Mouse (Mus musculus) induced T-regulatory cell, adult 2 months (primary cell): Measurements from ENCODE around the gene Cdc34.
A peak's percentile ranks its signal among the peaks of the same experiment; 100 is the strongest.
"Not testable (repeated sequence)": the region's sequence is repeated elsewhere in the genome, so short reads cannot be mapped to it uniquely, and the experiment has no call there.

Source experiments
- DNase-seq: peaks from one replicate; pipeline ENCODE4 v3.0.0-alpha.2; 2012; ENCODE audit warnings: low read depth

Gene Cdc34

GRCm38 (mm10) chr10:79695231-79696128 lies 13.5 kb downstream of the Cdc34 start:
- DNase-seq = peak; percentile 79

DNA sequence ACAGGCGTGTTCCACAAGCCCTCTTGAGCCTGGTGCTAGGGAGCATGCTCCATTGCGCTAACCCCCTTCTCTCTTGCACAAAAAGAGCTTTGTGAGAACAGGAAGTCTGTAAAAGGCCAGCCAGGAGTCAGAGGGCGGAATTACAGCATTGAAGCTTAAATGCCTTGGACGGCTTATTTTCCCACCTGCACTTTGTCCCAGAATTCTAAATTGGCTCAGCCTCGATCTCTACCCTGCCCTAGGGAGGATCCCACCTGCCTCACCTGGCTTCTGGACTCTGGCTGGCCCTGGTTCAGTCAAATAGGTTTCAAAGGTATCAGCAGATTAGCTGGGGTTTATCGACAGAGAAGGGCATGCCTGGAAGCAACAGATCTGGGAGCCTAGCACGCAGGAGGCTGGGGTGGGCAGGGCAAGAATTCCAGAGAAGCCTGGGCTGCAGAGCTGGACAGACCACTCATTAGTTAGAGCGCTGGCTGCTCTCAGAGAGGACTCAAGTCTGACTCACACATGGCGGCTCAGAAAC lies 14.2 kb downstream of the Cdc34 start:
- DNase-seq = no peak

- no peak for DNase-seq
These were observed 15.9 kb downstream of the Cdc34 start for GRCm38 (mm10) chr10:79697916-79698315.

DNA sequence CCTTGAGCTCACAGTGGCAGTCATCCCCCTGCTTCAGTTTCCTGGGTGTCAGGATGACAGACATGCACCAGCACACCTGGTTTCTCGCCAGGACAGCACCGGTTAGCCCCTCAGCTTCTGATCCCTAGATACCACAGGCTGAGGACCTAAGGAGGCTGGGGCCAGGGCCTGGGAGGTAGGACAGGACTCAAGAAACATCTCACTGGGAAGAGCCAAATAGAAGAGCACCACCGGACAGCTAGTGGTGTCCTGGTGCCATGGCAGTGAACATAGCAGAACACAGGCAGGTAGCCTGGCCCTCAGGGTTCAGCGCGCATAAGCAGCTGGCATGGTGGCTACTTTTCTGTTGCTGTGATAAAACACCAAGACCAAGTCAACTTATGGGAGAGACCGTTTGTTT lies 16.5 kb downstream of the Cdc34 start:
- DNase-seq = no peak

GRCm38 (mm10) chr10:79700676-79701075 lies 18.7 kb downstream of the Cdc34 start:
- DNase-seq = no peak

GRCm38 (mm10) chr10:79701443-79702129 lies 19.6 kb downstream of the Cdc34 start:
- DNase-seq = no peak

GRCm38 (mm10) chr10:79702970-79703369 lies 21.0 kb downstream of the Cdc34 start:
- not testable (repeated sequence) for DNase-seq

DNA sequence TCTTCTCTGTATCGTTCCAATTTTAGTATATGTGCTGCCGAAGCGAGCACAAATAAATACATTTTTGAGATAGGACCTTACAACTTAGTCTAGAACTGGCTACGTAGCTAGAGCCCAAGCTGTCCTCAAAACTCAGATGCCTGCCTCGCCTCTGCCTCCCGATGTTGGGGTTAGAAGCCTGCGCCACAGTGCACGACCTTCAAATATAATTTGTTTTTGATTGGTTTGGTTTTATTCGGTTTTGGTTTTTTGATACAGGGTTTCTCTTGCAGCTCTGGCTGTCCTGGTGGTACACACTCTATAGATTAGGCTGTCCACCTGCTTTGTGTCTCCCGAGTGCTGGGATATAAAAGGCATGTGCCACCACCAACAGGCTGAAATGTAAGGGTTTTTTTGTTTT lies 21.5 kb downstream of the Cdc34 start:
- DNase-seq = no peak

DNA sequence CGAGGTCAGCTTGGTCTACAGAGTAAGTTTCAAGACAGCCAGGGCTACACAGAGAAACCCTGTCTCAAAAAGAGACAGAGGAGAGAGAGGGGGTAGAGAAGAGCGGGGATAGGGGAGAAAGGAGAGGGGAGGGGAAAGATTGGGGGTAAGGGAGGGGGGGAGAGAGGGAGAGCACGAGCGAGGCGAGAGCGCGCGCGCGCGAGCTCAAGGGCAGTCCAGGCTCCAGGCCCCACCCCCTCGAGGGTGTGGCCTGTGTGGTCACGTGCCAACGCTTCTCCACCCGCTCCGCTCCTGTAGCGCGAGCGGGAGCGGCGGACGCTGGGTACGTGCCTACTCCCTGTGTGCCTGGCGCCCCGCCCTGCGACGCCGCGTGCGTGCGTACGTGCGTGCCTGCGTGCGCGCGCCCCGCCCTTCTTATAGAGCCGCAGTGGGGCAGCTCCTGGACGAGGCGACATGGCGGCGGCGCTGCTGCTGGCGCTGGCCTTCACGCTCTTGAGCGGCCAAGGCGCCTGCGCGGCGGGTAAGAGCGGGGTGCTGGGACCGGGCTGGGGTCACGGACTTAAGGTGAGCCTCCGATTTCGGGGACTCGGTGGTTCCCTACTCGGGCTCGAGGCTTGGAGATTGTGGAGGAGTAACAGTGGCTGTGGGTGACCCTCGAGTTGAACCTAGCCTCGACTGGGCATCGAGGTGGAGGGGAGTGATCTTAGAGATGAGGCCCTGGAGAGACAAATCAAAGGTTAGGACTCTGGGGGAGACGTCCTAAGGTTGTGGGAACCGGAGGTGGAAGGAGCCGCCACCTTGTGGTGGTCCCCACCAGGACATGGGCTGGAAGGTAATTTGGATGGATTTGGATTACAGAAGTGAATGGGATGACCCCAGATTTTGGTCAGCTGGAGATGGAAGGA lies 22.3 kb downstream of the Cdc34 start, which contains the start of gene Bsg:
Gene Bsg, plus strand, starts transcription at position 427 of the 905 bp plus-strand sequence.
- peak; percentile 99 for DNase-seq

DNA sequence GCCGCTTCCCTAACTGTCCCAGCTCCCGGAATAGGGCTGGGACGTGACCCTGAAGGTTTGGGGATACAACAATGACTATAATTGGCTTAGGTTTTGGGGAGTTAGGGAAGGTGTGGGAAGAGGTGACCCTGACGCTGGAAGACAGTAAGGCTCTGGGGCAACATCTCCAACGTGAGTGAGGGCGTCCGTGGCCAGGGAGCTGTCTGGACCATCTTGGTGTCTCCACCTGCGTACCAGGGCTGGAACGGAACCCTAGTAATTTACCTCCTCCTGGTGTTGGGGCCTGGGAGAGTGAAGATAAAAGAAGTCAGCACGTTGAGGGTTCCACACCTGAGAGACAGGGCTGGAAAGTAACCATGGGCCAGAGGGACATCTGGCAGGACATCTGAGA lies 23.0 kb downstream of the Cdc34 start:
- DNase-seq = peak; percentile 26

DNA sequence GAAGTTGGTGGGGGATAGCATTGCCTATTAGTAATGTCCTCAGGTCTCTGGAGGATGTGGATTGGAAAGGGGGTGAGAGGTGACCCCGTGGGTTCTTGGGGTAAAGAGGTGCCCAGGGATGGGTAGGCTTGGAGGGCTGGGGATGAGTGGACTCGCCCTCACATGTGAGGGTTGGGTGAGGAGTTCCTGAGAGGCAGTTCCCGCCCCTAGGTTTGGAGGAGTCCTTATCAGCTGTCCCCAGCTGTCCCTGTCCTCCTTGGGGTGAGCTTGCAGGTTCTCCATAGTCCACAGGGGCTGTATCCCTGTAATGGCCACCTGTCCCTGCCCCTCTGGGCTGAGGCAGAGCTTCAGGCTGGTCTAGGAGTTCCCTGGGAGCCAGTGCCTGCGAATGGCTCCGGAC lies 24.0 kb downstream of the Cdc34 start:
- DNase-seq = no peak

DNA sequence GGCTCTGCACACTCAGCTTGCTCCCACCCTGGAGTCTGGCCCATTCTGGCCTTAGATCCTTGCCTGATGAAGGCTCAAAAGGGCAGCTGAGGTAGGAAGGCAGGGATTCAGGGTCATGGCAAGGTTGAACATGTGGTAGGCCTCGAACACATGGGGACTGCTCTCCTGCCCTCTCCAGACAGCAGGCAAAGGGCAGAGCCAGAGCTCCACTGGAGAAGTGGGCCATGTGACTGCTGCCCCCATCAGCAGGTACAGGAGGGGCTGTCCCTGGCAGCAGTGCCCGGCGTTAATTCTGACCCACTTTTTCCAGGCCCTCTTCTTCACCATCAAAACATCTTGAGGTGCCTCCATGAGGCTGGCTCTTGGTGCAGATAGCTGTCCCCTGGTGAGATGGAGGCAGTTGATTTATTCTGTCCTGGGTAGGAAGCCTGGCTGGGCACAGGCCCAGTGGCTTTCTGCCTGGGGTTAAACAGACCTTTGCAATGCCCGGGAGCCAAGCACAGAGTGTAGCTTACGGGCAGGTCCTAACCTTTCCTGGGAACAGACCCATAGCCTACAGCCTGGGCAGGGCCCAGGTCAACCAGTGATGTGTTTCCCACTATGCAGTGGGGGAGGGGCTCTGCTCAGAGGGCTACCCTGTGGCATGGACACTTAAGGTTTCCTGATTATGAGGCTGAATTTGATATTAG lies 24.6 kb downstream of the Cdc34 start:
- no peak for DNase-seq

DNA sequence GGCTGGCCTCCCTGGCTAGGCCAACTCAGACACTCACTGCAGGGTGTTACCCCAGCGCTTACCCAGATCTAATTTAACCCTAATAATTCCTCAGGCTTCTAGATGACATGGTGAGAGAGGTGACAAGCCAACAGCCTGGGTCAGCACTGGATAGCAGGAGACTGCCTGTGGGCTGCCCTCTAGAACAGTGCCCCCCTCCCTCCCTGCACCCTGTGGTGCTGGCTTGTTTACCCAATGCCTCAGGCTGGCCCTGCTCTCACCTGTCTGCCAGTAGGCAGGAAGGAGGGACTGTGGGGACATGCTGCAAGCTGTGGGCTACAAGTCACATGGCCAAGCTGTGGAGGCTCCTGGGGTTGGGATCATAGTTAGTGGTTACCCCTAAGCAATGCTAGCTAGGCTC lies 25.2 kb downstream of the Cdc34 start:
- DNase-seq = no peak

- no peak for DNase-seq
These were observed 25.8 kb downstream of the Cdc34 start for GRCm38 (mm10) chr10:79707759-79708158.

DNA sequence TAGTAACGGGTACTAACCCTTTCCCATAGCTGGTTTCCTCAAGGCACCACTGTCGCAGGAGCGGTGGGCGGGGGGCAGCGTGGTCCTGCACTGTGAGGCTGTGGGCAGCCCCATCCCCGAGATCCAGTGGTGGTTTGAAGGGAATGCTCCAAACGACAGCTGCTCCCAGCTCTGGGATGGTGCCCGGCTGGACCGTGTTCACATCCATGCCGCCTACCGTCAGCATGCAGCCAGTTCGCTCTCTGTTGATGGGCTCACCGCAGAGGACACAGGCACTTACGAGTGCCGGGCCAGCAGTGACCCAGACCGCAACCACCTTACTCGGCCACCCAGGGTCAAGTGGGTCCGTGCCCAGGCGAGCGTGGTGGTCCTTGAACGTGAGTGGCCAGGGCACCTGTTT lies 26.7 kb downstream of the Cdc34 start:
- no peak for DNase-seq

GRCm38 (mm10) chr10:79709307-79709706 lies 27.3 kb downstream of the Cdc34 start:
- DNase-seq = no peak

DNA sequence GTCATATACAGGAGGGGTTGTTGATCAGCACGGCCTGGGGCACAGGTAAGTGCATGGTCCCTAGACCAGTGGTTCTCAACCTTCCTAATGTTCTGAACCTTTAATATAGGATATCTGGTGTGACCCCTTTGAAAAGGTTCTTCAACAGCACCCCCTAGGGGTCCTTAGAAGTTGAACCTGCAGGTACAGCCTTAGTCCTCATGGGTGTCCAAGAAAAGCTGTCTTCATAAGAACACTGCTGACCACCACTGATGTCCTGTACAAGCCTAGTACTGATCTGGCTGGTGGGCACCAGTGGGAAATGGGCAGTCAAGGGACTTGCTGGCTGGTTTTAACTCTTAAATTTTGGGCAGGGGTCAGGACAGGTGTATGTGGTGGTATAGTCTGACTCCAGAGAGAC lies 30.0 kb downstream of the Cdc34 start:
- peak; percentile 63 for DNase-seq

DNA sequence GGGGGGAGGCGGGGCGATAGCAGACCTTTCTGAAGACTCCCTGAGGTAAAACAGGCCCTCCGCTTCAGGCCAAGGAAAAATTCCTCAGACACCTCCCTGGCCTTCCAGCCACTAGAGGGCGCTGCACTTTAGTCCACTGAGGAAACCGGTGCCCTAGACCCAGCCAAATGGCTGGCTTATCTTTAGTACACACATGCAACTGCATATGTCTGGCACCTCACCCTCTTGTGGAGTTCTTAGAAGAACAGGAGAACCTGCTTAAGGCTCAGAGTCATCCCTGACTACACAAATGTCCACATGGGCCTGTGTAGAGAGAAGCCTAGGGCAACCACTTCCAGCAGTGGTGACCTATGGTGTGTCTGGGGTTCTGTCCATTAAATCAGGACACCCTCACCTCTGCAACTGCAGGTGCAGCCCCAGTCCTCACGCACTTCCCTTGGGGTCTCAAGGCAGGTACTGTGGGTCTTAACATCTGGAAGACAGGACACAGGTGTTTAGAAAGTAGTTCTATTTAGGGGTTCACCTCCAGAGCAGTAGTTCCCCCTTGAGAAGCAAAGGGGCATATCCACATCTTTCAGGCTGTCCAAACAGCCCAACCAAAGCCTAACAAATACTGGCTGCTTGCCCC lies 30.6 kb downstream of the Cdc34 start:
- DNase-seq = peak; percentile 86

DNA sequence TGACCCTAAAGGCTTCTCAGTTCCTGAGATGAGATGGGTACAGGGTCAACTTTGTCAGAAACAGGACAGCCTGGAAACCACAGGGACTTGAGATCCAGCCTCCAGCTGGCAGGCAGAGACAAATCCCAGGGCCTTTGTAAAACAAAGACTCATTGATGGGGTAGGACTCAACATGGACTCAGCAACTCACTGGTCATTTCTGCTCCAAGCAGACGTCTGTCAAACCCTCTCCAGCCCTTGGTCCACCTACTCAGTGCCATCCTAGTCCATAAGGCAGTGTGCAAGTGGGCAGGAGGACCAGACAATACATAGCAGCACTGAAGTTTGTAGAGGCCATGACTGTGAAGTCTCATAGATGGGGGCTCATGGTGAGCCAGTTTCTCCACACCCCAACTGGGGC lies 31.2 kb downstream of the Cdc34 start:
- DNase-seq = no peak

- no peak for DNase-seq
These were observed 33.0 kb downstream of the Cdc34 start for GRCm38 (mm10) chr10:79714996-79715395.
